ENCODE assay signal across 16 mouse cellular contexts in genomic region chr9:24637341-24637740, GRCm38 (mm10). TPM values are rescaled to one million over a fixed set of nuclear protein-coding genes. Genes with fewer than 3 reads are reported as not detected.
"Had no signal": no experiment of that assay in that cellular context is flagged by ENCODE, and none has a peak within 500 bp of the region (broad histone marks: within the 10 kb centered on the region; RNA-seq: fewer than 3 reads in every experiment).

No protein-coding gene starts in this region.

RNA-seq across cellular contexts. Expression of gene Cypt4, which starts 12.3 kb away (rescaled TPM):
- total RNA-seq: heart, postnatal 14 days; heart, postnatal 25 days; heart, postnatal 36 days; heart, postnatal 4 days; hematopoietic stem cell, adult 5-6 weeks; hindbrain, postnatal 0 days; layer of hippocampus, adult 18-20 months; layer of hippocampus, adult 2 months; layer of hippocampus, adult 8-10 months; layer of hippocampus, postnatal 10 days; layer of hippocampus, postnatal 14 days; layer of hippocampus, postnatal 25 days; layer of hippocampus, postnatal 36 days; left cerebral cortex, adult 18-20 months; left cerebral cortex, adult 2 months; left cerebral cortex, adult 8-10 months had no signal

RNA-seq across cellular contexts. Expression of gene Dpy19l2, which starts 58.8 kb away (rescaled TPM):
- total RNA-seq: hematopoietic stem cell, adult 5-6 weeks had no signal
